Mouse (Mus musculus) lung, postnatal 4 days (tissue): Measurements from ENCODE around the gene Mafk.

Experiments used
- DNase-seq, 2 experiments: peaks; one replicate each; pipeline ENCODE4 v3.0.0; 2021

The Mafk gene

DNA sequence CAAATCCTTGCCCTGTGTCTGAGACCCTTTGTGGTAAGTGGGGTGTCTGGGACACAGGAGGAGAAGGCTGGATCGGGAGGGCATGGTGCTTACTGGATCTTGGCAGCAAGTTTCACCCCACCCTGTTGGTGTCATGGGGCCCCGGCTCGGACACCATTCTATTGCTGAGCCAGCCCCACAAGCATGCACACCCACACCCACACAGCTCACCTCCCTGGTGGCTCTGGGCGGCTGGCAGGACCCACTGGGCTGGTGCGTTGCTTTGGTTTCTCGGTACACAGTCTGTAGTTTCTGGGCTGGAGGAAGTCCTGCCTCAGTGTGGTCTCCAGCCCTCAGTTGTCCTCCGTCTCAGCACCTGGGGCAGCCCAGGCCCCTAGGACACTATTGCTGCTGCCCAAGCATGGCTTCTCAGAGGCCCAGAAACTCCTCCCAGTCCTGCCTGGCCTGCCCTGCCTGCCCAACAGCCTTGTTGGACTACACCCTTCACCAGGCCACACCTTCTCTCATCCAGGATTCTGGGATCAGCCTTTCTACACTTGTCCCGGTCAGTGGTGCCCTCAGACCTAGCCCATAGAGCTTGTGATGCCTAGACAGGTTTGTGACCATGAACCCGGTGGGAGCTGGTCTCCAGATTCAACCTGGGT, 28.3 kb downstream of the Mafk start, which contains the start of gene Tmem184a:
Gene Tmem184a (minus strand): TSS at position 380 of the 644 bp plus-strand sequence.
- no peak for DNase-seq

DNA sequence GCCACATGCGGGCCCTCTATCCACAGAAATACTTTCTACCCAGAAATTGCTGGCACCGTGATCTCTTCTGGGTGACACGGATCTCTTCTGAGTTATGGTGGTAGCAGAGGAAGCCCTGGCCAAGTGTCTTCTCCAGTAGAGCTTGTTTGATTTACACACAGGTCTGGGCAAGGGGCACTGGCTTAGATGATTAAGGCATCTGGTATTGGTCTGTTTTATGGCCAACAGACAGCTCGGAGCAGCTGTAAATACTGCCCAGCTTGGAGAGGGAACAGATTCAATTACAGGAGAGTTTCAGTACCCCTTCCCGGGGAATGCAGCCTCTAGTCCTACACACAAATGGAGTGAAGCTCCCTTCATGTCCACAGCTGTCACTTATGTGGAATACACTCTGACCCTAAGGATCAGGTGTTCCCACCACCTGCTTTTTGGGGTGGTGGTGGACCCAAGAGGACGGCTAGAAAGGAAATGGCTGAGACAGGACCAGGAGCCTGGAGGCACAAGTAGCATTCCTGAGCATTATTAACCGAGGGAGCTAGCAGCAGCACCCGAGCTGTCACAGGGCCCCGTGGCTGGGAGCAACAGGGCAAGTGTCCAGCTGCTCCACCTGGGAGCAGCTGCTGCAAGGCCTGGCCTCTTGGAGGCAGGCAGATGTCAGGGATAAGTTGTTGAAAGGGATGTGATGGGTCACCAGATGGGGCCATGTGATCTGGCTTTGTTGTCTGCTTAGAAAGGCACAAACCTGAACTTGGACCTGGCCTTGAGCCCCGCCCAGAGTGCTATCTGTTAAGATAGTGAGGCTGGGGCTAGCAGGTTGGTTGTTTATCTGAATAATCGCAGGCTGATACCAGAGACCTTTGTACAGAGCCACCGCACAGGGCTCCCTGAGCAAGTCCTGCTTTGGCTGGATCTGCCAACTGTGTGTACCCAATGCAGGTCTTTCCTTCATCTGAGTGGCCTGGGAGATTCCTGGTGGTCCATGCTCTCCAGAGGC, 30.4 kb downstream of the Mafk start:
- no peak for DNase-seq

DNA sequence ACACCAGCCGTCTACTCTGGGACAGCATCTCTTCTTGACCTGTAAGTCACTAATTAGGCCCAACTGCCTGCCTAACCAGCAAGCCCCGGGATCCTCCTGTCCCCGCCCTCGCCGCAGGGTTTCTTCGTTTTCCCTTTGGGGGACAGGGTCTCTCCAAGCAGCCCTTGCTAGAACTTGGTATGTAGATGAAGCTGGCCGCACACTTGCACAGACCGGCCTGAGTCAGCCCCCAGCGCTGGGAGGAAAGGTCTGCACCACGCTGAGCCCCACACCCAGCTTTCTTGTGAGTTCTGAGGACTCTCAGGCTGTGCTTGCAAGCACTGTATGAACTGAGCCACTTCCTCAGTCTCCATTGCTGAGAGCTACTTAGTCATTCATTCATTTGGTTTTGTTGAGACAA, 33.2 kb downstream of the Mafk start:
- no peak for DNase-seq

DNA sequence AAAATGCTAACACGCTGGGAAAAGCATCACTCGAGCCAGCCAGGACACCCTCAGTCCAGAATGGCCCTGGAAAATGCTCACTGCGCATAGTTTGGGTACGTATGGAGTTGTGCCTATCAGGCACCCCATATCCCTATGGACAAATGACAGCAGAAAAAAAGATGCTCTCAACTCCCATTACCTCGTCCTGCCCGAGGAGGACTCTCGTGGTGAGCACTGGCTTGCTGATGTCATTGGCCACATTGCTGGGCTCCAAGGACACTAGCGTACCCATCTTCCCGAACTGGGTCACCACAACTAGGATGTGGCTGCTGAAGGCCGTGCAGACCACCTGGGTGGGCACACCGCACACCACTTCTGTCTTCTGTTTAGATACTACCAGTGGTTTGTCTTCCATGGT, 34.6 kb downstream of the Mafk start:
- DNase-seq: no peak

DNA sequence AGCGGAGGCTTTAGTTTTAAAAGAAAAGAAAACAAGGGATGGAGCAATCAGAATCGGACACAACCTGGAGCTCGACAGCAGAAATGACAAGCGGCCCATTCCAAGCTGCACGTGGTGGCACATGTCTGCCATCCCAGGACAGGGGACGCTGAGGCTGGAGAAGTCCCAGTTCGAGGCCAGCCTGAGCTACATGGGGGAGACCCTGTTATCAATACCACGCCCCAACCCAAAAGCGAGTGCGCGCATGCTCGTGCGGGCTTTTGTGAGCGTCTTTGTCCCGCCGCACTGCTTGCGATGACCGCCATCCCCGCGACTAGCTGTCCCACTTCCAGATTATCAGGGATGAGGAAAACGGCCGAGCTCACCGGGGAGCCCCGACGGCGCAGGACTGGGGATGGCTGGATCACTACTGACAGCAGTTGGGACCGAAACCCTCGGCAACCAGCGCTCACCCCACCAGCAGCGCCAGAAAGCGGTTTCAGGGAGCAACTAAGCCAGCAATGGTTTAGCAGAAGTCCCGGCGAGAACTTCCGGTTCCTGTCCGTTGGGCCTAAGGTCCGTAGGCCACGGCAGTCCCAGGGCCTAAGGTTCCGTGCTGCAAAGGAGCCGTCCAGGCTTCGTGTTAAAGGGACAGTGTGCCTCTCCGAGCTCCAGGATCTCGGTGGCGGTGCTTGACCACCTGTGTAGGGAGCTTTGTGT, 35.2 kb downstream of the Mafk start, which contains the start of the genes Gm26938 and Psmg3:
Gene Gm26938 (minus strand): TSS at position 51 of the 699 bp plus-strand sequence.
Gene Psmg3 (minus strand): TSS at position 529 of the 699 bp plus-strand sequence.
- DNase-seq: peak; percentile 93 to 96

DNA sequence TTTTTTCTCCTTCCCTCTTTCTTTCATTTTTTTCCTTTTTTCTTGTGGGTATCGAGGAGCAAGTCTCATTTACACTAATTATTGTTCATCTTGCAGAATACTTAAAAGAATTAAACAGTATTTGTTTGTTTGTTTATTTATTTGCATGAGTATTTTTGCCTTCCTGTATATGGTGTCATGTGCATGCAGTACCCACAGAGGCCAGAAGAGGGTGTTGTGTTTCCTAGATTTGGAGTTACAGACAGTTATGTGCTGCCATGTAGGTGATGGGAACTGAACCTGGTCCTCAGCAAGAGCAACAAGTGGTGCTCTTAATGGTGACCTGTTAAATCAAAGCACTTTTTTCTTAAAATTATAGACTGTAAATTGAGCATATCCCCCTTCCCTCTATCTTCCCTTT, 36.3 kb downstream of the Mafk start:
- DNase-seq: no peak

DNA sequence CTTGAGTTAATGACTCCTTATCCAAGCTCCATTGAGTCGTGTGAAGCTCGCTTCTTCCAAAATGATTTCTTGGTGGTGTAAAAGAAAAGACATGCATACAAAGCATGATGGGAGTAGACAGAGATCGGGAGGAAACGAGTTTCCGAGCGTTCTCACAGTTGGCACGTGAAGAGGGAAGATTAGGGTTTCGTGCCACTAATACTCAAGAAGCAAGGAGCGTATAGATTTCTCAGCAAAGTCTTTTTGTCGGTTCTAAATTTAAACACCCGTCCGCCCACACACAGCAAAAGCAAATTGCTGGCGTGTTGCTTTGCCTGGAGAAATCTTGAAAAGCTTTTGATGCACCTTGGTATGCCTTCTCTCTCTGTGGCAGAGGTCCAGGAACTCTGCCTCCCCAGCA, 38.1 kb downstream of the Mafk start:
- no peak for DNase-seq

DNA sequence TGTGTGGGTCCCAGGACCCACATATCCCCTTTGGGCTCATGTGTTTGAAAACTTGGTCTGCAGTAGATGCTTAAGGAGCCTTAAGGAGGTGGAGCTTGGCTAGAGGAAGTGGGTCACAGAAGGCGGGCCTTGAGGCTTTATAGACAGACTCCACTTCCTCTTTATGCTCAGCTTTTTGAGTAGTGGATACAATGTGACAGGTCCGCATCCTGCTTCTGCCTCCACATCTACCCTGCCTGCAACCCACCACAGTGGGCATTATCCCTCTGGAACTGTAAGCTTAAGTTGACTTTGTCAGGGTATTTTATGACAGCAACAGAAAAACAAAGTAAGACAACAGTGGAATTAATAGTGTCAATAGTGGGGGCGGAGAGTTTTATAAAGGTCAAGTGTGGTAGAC, 39.4 kb downstream of the Mafk start:
- peak in 1 of 2 experiments; percentile 29 for DNase-seq

DNA sequence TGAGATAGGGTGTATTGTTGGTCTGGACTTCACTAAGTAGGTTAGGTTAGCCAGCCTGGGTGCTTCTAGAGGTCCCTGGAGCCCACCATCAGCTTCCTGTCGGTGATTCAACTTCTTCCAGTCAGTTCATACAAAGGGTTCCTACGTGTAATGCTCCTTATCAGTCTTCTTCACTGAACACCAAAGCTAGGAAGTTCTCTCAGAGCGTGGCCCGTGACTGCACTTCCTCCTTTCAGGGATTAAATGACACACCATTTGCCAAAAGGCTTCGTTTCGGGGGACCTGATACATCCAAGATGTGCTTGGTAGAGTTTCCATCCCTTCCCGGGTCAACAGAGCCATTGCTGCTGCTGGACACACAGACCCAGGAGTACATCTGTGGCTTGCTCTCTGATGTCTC, 40.8 kb downstream of the Mafk start:
- no peak for DNase-seq

DNA sequence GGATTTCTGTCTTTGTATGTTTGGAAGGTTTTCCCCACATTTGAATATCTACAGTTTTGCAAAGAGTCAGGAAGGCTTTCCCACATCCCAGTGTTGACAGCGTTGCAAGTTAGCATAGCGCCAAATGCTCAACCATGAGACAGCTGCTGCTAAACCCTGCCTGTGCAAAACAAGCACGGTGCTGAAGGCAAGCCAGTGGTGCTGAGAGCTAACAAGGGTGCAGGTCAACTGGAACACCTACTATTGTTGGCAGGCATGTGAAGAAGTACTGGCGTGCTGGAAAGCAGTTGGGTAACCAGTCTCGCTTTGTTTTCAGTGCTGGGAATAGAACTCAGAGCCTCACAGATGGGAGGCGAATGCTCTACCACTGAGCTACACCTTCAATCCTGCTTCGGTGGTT, 44.4 kb downstream of the Mafk start:
- DNase-seq: no peak

DNA sequence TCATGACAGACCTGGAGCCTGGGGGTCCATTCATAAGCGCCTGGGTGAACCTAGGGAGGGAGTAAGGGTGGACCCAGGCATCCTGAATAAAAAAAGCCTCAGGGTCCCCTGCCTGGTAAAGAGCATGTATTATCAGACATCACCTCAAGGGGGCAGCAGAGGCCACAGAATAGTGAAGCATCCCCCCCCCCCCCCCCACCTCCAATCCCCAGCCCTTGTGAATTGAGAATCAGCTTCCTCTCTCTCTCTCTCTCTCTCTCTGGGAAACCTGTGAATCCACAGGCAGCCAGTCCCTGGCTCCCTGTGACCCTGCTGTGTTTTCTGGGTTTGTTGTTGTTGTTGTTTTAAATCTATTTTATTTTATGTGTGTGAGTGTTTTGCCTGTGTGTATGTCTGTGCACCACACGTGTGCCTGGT, 47.2 kb downstream of the Mafk start:
- peak in 1 of 2 experiments; percentile 67 for DNase-seq

DNA sequence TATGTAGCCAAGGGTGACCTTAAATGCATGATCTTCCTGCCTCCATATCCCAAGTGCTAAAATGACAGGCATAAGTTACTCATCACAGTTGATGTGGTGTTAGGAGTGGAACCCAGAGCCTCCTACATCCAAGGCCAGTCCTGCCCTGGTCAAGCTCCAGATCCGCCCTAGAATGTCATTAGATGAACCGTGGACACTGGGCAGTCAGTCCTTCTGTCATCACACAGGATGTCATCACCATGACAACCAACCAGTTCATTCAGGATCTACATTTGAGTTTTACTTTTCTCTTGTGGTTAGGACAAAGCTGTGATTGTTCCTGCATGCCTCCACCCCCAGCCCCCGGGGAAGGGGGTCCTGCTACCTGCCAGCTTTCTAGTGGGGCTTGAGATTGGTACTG, 47.8 kb downstream of the Mafk start:
- no peak for DNase-seq

DNA sequence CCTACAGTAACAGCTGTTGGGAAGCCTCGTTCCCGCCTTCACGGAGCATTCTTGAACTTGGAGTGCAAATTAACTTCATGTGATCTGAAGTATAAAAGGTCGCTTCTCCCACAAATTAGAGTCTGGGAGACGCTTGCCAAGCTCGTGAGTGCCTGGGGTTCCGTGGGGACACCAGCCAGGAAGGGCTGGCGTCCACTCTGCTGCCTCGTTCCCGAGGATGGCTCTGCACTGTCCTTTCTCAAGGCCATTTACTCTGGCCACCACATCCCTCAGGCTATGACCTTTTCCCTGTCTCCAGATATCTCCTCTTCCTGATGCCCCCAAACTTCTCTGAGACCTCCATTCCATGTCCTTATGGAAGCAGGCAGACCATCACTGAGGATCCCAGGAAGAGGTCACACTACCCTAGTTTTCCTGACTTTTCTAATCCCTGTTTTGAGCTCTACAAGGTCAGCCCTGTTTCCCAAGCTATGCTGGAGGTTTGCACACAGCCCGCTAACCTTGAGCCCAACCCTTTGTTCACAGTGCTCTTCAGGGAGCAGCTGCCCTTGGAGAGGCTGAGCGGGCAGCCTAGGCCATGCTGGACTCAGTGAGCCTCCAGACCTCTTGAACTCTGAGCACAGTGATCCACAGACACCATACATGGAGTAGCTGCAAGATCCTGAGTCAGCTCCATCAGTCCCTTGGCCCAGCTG, 58.5 kb downstream of the Mafk start:
- DNase-seq: no peak
